Mouse (Mus musculus) C3H10T1/2 (cell line): ENCODE measurements around the gene Ppp1r18. TPM values are rescaled to one million over a fixed set of nuclear protein-coding genes. Genes with fewer than 3 reads are reported as not detected.

ENCODE experiments used
- polyA plus RNA-seq, 2 experiments: library from polyadenylated mRNA; unstranded; fragments of >200 nt; fragmentation: generic; extraction: Trizol; gene quantifications; one replicate each; pipeline ENCODE4 v1.2.1; 2012; ENCODE audit warnings: missing spikeins in 2 of 2

Ppp1r18 gene
- 10 to 100 TPM; 72.4 to 92.4 TPM for polyA plus RNA-seq

DNA sequence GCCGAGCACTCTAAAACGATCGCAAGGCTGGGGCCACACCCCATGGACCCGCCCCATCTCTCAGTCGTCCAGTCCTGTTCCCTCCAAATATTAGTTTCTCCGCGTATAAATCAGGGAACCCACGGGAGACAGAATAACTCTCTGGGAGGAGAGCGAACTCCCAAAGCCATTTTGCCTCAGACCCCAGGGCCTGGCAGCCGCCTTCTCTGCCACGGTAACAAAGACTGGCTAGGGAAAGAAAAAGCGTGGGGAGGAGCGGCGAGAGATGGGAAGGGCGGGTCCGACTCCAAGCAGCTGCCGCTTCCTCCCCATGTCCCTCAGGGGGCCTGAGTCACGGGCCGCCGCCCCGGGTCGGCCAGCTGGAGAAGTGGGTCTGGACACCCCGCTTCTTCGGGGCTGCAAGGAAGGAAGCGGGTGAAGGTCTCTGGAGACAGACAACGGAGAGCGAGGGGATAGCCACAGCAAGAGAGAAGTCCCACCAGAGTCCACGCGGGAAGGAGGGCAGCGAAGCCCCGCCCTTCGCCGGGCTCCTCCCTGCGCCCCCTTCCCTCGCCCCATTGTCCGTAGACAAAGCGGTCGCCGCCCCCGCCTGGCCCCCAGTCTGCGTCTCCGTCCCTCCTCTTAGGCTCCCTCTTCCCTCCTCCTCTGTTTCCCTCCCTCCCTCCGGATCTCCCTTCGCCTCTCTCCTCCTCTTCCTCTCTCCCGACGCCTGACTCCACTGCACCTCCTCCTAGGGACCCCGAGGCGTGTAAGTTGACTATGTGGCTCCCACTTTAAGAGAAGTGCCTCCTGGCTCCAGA is at the start of gene Ppp1r18:
Gene Ppp1r18, plus strand, starts transcription at position 113 of the 800 bp plus-strand sequence.

DNA sequence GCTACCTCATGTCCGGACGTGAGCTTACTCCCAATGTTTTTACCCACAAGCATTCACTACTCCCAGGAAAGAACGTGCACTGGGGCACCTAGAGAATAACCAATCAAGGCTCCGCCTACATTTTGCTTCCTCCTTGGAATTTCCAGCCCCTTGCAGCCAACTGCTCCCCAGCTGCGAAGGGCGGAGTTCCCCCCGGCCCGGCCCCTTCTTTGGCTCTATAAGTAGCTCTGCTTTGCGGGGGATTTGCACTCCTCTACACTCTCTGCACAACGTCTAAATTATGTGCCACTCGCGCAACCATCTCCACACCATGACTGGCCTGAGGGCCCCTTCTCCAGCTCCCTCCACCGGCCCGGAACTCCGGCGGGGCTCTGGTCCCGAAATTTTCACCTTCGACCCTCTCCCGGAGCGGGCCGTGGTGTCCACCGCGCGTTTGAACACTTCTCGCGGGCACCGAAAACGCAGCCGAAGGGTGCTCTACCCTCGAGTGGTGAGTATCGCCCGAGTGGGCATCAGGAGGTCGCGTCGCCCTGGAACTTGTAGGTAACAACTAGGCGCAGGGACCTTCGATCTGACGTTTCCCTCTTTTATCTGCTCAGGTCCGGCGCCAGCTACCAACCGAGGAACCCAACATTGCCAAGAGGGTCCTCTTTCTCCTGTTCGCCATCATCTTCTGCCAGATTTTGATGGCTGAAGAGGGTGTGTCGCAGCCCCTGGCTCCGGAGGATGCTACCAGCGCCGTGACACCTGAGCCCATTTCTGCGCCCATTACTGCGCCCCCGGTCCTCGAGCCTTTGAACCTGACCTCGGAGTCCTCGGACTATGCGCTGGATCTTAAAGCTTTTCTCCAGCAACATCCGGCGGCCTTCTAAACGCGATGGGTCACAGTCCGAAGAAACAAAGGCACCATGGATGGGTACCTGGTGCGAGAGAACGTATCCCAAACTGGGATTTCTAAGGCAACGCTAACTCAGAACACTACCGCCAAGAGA is 43.7 kb upstream of the Ppp1r18 start, which contains the start of gene Ier3:
Gene Ier3, plus strand, starts transcription at position 246 of the 992 bp plus-strand sequence.

DNA sequence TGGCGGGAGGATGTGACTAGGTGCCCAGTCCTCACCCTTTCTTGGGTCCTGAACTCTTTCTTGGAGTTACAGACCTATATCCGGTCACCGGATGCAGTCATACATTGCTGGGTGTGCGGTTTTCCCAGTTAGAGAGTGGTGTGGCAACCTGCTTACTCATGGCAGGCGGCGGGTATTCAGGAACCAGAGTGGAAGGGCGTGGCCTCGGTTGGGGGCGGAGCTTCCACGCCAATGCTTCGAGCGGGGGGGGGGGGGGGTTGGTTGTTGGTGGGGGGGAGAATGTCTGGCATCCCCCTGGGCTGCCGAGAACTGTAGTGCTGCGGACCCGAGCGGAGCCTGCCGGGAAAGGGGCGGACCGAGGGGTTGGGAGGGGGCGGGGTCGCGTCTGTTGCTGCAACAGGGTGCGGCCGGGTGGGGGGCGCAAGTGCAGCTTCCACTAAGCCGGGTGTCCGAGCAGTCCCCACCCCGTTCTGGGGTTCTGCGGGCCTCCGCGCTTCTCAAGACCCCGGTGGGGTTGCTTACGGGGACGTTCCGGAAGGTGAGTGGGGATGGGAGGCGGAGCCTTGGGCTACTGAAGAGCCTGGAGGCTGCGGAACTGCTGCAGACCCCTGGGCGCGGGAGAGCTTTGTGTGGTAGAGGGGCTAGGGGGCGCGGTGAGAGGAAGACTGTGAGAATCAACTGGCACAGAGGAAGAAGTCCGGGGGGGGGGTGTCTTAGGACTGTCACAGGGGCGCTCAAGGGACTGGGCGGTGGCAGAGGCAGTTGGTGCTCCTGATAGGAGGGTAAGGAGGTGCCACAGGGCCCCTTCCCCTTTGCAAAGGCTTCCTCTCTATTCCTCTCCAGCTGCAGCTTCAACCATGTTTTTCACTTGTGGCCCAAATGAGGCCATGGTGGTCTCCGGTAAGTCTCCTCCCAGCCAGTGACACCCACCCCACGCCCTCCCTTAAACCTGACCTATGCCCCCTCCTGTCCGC is 42.1 kb upstream of the Ppp1r18 start, which contains the start of gene Flot1:
Gene Flot1, plus strand, starts transcription at position 267 of the 974 bp plus-strand sequence.

DNA sequence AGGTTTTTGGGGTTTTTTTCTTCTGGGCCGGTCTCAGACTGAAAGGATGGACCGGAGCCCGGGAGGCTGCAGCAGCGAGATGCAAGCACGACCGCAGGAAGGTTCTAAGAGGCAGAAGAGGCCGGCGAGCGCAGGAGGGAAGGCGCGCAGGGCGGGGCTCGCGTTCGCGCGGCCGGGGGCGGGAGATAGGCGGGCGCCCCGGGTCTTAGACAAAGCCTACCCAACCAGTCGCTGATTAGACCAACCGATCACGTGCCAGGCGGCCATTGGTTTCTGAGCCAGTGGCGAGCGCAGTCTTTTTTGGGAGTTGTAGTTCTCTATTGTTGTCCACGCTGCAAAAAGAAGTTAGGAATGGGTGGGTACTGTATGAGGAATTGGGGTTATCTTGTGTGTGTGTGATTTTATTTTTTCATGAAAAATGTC is 27.3 kb upstream of the Ppp1r18 start, which contains the start of gene Tubb5:
Gene Tubb5, minus strand, starts transcription at position 185 of the 423 bp plus-strand sequence.

DNA sequence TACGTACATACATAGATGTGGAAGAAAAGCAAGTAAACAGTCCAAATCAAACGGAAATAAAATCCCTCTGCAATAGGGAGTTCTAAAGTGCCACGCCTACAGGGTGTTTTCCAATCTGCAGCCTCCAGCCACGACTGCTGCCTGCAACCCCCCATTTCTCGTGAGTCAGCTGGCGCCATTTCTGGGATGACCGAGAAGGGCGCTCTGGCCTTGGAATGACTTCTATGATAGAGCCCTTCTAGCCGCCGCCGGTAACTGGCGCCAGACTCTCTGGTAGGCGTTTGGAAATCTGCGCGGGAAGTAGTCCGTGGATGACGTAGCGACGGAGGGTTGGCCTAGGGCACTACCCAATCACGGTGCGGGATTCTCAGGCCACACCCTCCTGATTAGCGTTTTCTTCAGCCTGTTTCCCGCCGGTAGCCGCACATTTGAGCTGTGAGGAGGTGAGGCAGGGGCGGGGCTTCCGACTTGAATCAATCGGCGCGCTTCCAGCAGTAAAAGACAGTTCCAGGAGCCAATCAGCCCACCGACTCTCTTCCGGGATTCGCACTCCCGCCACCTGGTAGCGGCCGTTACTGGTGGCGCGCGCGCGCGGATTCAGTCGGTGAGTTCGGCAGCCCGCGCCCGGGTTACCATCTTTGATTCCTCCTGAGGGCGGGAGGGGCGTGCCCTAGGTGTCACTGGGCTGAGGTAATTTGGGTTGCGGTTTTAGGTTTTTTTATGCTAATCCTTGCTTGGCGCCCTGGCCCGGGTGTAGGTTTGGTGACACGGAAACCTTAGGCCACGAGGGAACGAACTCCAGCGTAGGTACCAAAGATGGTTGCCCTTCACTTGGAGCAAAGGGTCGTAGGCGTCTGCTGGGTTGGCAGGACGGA is 24.1 kb upstream of the Ppp1r18 start, which contains the start of gene Mdc1:
Gene Mdc1, plus strand, starts transcription at position 440 of the 875 bp plus-strand sequence.

DNA sequence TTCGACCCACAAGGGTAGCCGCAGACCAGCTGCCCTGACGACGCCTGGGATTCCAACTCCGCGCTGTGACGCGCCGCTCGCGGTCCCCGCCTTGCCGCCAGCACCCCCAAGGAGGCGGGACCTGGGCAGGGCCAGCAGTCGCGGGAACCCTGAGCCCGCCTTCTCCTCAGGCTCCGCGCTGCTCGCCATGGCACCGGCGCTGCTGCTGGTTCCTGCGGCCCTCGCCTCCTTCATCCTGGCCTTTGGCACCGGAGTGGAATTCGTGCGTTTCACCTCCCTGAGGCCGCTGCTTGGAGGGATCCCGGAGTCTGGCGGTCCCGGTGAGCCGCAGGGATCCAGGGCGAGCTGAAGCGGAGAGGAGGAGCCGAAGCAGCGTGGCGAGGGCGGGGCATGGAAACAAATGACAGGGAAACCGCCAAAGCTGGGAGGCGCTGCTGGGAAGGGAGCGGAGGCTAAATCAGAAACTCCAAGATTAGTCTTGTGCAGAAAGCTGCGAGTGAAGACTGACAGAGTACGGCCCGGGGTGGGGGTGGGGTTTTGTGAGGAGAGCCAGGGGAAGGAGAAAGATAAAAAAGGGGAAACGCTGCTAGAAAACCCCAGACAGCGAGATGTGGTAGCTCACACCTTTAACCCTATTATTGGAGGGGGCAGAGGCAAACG is 4.1 kb upstream of the Ppp1r18 start, which contains the start of gene Nrm:
Gene Nrm, plus strand, starts transcription at position 121 of the 660 bp plus-strand sequence.

DNA sequence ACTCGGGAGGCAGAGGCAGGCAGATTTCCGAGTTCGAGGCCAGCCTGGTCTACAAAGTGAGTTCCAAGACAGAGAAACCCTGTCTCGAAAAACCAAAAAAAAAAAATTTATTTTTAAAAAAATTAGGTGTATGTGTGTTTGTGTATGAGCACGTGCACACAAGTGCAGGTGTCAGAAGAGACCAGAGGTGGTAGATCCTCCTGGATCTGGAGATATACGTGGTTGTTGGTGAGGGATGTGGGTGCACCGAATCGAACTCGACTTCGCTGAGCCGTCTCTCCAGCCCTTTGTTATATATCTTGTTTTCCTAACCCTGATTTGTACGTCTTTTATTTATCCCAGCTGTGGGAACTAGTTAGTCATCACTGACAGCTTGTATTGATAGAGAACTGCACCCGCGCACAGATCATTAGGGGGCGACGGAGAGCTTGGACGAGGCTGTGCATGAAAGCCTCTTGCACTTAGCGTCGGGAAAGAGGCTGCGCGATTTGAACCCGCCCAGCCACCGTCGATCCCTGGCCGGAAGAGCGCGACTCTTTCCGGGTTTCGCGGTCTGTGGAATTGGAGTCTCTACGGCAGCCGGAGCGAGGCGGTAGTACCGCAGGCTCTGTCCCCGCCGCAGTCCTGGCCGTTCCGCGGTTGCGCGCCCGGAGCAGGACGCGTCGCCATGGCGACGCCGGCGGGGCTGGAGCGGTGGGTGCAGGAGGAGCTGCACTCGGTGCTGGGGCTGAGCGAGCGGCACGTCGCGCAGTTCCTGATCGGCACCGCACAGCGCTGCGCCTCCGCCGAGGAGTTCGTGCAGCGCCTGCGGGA is 14.1 kb downstream of the Ppp1r18 start, which contains the start of gene Dhx16:
Gene Dhx16, plus strand, starts transcription at position 575 of the 813 bp plus-strand sequence.

DNA sequence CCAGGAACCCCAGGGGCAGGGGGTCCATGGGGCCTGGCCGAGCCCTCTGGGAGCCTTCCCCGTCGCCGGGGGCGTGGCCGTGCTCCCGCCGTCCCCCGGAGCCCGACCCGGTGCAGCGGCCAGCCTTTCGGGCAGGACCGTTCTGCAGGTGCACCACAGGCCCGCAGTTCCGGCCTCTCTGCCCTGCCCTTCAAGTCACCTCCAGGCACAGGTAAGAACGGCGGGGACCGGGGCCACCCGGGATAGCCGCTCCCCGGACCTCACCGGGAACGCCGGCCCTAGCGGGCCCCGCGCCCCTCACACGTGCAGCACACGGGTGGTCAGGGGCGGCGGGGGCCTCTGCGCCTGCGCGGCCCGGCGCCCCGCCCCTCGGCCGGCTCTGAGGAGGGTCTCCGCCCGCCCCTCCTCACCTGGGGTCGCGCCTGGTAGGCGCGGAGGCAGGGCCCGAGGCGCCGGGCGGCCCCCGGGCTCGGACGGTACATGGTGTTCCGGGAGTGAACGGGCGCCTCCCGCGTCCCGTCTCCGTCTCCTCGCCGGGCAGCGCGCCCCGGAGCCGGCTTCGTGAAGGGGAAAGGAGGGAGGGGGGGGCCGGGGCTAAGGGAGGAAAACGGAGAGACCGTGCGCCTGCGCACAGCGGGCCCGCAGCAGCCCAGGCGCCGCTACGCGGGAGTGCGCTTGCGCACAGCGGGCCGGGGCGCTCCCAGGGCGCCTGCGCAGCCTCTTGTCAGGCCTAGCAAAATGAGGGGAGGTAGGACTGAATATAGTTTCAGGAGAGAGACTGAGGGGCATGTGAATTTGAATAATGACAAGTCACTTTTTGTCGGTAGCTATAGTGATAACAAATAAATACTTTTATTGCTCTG is 31.6 kb downstream of the Ppp1r18 start, which contains the start of gene 2310061I04Rik:
Gene 2310061I04Rik, minus strand, starts transcription at position 651 of the 863 bp plus-strand sequence.

DNA sequence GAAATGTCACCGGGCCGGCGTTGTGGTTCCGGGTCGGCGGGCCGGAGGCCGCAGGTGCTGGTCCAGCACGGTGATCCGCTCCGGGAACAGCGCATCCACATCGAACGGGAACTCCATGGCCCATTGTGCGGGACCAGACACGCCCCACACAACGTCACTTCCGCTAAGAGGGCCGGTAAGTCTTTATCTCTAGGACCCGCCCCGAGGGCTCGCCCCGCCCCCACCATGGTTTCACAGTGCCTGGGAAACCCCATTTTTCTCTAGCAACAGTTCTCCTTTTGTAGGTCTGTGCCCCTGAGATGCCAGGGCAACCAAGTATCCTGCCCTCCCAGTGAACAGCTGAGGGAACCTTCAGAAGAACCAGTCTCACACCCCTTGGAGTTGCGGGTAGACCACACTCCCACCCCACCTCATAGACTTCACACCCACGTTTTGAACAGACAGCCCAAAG is 44.6 kb downstream of the Ppp1r18 start, which contains the start of gene Atat1:
Gene Atat1, minus strand, starts transcription at position 157 of the 451 bp plus-strand sequence.

DNA sequence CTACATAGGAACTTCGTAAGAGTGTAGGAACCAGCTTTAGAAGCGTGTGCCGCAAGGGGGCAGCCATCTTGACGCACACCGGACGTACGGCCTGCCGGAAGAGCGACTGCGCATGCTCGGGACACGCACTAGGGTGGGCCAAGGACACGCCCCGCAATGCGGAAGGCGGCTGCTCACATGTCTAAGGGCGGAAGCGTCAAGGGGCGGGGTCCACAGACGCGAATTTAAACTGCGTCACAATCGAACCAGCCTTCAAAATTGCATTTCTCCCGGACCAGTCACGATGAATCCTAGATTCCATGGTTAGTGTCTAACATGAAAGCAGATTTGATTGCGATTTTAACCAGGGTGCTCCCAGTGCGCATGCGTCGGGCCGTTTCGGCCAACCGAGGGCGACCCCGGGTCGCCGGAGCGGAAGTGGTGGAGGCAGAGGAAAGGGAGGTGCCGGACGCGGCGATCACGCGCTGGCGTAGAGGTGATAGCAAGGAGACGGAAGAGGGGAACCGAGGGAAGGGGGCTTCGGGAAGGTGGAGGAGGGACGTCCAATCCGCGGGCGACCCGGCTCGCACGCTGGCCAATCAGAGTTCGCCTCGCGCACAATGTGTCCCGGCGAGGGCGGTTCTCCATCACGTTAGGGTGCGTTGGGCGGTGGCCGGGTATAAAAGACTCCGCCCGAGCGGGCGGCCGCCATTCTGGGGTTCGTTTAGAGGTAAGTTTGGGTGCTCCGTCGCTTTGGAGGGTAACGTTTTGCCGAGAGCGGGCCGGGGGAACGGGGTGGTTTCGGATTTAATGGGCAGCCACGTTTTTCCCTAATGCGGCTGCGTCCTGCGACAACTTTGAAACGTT is 51.1 kb downstream of the Ppp1r18 start, which contains the start of the genes Mrps18b and Ppp1r10:
Gene Mrps18b, minus strand, starts transcription at position 93 of the 846 bp plus-strand sequence.
Gene Ppp1r10, plus strand, starts transcription at position 138 of the 846 bp plus-strand sequence.

Other genes starting within 250 kb of the Ppp1r18 start
- not detected for gene Gm9573, start 239.0 kb upstream of the Ppp1r18 start, polyA plus RNA-seq
- gene Mucl3, start 221.9 kb upstream of the Ppp1r18 start, polyA plus RNA-seq, result under 1 TPM in 1 of 2 experiments, not detected in 1; 0.01 TPM
- 10 to 100 TPM; 10.3 to 17.1 TPM for gene Vars2, start 198.0 kb upstream of the Ppp1r18 start, polyA plus RNA-seq
- 10 to 100 TPM; 37.3 to 43.3 TPM for gene Gtf2h4, start 191.9 kb upstream of the Ppp1r18 start, polyA plus RNA-seq
- 10 to 100 TPM; 13.6 to 77.1 TPM for gene Ddr1, start 161.0 kb upstream of the Ppp1r18 start, polyA plus RNA-seq
- gene Ier3, start 43.9 kb upstream of the Ppp1r18 start, polyA plus RNA-seq, result 10 to 100 TPM; 26.7 to 55.4 TPM
- 10 to 100 TPM; 40.2 to 78.8 TPM for gene Flot1, start 42.4 kb upstream of the Ppp1r18 start, polyA plus RNA-seq
- 1,000 to 10,000 TPM; 1,640 to 1,875 TPM for gene Tubb5, start 27.3 kb upstream of the Ppp1r18 start, polyA plus RNA-seq
- 10 to 100 TPM in 1 of 2 experiments, 1 to 10 TPM in 1; 2.4 to 13.5 TPM for gene Mdc1, start 24.1 kb upstream of the Ppp1r18 start, polyA plus RNA-seq
- gene Nrm, start 4.3 kb upstream of the Ppp1r18 start, polyA plus RNA-seq, result 10 to 100 TPM; 24.6 to 60.0 TPM
- gene Dhx16, start 14.2 kb downstream of the Ppp1r18 start, polyA plus RNA-seq, result 10 to 100 TPM; 47.9 to 54.5 TPM
- gene 2310061I04Rik, start 31.8 kb downstream of the Ppp1r18 start, polyA plus RNA-seq, result 10 to 100 TPM; 23.3 to 41.8 TPM
- 10 to 100 TPM in 1 of 2 experiments, 1 to 10 TPM in 1; 8.0 to 45.3 TPM for gene Atat1, start 44.5 kb downstream of the Ppp1r18 start, polyA plus RNA-seq
- 100 to 1,000 TPM in 1 of 2 experiments, 10 to 100 TPM in 1; 55.9 to 163 TPM for gene Mrps18b, start 50.8 kb downstream of the Ppp1r18 start, polyA plus RNA-seq
- gene Ppp1r10, start 50.8 kb downstream of the Ppp1r18 start, polyA plus RNA-seq, result 10 to 100 TPM; 10.4 to 31.4 TPM
- gene Abcf1, start 104.2 kb downstream of the Ppp1r18 start, polyA plus RNA-seq, result 10 to 100 TPM; 65.7 to 99.3 TPM
- gene Gnl1, start 114.3 kb downstream of the Ppp1r18 start, polyA plus RNA-seq, result 100 to 1,000 TPM in 1 of 2 experiments, 10 to 100 TPM in 1; 64.4 to 105 TPM
- 10 to 100 TPM in 1 of 2 experiments, 1 to 10 TPM in 1; 8.0 to 24.8 TPM for gene Prr3, start 114.6 kb downstream of the Ppp1r18 start, polyA plus RNA-seq
- 1 to 10 TPM in 1 of 2 experiments, under 1 TPM in 1; 0.04 to 1.6 TPM for gene H2-T24, start 155.0 kb downstream of the Ppp1r18 start, polyA plus RNA-seq
- gene H2-T23, start 167.3 kb downstream of the Ppp1r18 start, polyA plus RNA-seq, result 10 to 100 TPM in 1 of 2 experiments, 1 to 10 TPM in 1; 7.0 to 77.3 TPM
- 100 to 1,000 TPM in 1 of 2 experiments, 10 to 100 TPM in 1; 42.8 to 114 TPM for gene H2-T22, start 177.2 kb downstream of the Ppp1r18 start, polyA plus RNA-seq
- gene Gm6034, start 177.4 kb downstream of the Ppp1r18 start, polyA plus RNA-seq, result under 1 TPM in 1 of 2 experiments, not detected in 1; 0.09 TPM
- gene Gm11127, start 192.8 kb downstream of the Ppp1r18 start, polyA plus RNA-seq, result under 1 TPM; 0.08 to 0.39 TPM